Mouse (Mus musculus): ENCODE measurements around the gene Stk32b. TPM values are rescaled to one million over a fixed set of nuclear protein-coding genes. Genes with fewer than 3 reads are reported as not detected.

Stk32b gene
- polyA plus RNA-seq, 1 experiment from 2014 or later, result 0.85 TPM

DNA sequence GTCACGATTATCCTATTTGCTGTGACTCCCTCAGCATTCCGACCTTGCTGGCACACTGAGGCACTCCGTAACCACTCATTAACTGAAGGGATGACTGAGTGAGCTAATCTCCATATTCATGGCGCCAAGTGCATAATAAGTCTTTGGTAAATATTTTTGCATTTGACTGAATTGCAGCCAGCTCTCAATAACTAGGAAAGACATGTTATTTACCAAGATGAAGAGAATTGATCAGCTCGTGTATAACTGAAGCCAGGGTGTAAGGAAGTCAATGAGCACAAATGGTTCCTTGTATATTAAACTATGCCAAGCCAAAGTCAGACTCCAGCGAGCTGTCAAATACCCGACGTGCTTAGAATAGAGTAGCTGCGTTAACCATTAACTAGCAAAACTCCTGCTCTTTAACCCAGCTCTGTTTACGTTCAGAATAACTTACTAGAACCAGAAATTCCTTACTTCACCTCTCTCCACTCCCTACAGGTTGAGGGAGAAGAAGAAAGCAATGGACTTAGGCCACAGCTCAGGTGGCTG is 66.2 kb downstream of the Stk32b start:
- H3K4me1 ChIP-seq (ENCODE audit: control insufficient read depth, insufficient read depth, low read length), result no peaks in the 10 kb centered on the region
- no peak overlapping the region for H3K27ac ChIP-seq (replicated peaks; ENCODE audit: low read depth, low read length)
- H3K9me3 ChIP-seq (ENCODE audit: control insufficient read depth, low read length), result no peaks in the 10 kb centered on the region
- H3K4me2 ChIP-seq (ENCODE audit: low read depth, severe bottlenecking), result no peak overlapping the region
- WGBS, result 82% methylated on average over 10 of the region's 10 CpGs
- no peaks in the 10 kb centered on the region for H3K36me3 ChIP-seq (ENCODE audit: control insufficient read depth, insufficient read depth, low read length)
- no peak for ATAC-seq (ENCODE audit: insufficient number of reproducible peaks, low FRiP score, low TSS enrichment, low read depth)
- no peak overlapping the region for H3K4me3 ChIP-seq (ENCODE audit: low read depth, low read length)
- DNase-seq (ENCODE audit: low spot score), result no peak
- H3K27me3 ChIP-seq (ENCODE audit: control insufficient read depth, insufficient read depth, low read length), result no peaks in the 10 kb centered on the region
- no peak overlapping the region for H3K9ac ChIP-seq (ENCODE audit: low read length)

DNA sequence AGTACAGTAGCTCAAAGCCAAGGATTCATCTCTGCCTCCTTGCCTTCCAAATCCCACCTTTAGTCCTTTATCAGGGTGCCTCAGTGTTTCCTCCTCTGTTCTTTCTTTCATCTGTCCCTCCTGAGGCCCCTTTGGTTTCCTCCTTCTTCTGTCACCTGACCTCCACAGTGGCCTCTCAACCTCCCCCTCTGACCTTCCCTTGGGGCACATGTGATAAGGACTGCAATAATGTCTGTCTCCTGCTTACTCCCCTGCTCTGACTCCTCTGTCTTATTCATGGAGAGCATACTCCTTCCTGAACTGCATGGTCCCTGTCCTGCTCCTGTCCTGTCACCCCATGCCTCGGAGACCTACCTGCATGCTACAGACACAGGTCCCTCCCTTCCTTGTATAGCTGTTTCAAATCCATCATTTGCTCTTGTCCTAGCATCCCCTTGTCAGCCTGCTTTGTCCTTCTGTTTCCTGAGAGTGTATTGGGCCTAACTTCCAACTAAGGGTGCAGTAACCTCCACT is 66.8 kb downstream of the Stk32b start:
- DNase-seq (ENCODE audit: low spot score), result no peak
- WGBS, result 76% methylated on average over 1 of the region's 1 CpGs
- H3K36me3 ChIP-seq (ENCODE audit: control insufficient read depth, insufficient read depth, low read length), result no peaks in the 10 kb centered on the region
- no peak overlapping the region for H3K4me3 ChIP-seq (ENCODE audit: low read depth, low read length)
- ATAC-seq (ENCODE audit: insufficient number of reproducible peaks, low FRiP score, low TSS enrichment, low read depth), result no peak
- H3K4me2 ChIP-seq (ENCODE audit: low read depth, severe bottlenecking), result no peak overlapping the region
- no peaks in the 10 kb centered on the region for H3K27me3 ChIP-seq (ENCODE audit: control insufficient read depth, insufficient read depth, low read length)
- no peak overlapping the region for H3K27ac ChIP-seq (replicated peaks; ENCODE audit: low read depth, low read length)
- H3K9ac ChIP-seq (ENCODE audit: low read length), result no peak overlapping the region
- no peaks in the 10 kb centered on the region for H3K9me3 ChIP-seq (ENCODE audit: control insufficient read depth, low read length)
- H3K4me1 ChIP-seq (ENCODE audit: control insufficient read depth, insufficient read depth, low read length), result no peaks in the 10 kb centered on the region

DNA sequence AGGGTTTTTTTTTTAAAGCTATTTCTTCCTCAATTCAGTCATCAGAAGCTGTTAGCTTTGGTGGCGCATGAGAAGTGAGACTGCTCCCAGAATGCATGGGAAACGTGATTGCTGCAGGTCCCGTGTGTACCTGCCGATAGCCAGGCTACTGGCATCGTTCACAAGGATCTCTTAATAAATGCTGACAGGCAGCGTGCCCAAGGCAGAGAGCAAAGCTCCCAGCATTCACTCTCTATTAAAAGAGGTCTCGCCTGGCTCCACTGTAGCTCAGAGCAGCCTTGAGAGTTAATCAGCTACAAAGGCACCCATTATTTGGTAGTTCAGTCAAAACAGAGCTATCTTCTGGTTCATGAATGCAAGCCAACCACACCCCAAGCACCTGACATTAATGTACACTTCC is 72.9 kb downstream of the Stk32b start:
- H3K9me3 ChIP-seq (ENCODE audit: control insufficient read depth, low read length), result no peaks in the 10 kb centered on the region
- no peak for DNase-seq (ENCODE audit: low spot score)
- no peak overlapping the region for H3K4me2 ChIP-seq (ENCODE audit: low read depth, severe bottlenecking)
- no peaks in the 10 kb centered on the region for H3K27me3 ChIP-seq (ENCODE audit: control insufficient read depth, insufficient read depth, low read length)
- no peak overlapping the region for H3K27ac ChIP-seq (replicated peaks; ENCODE audit: low read depth, low read length)
- H3K9ac ChIP-seq (ENCODE audit: low read length), result no peak overlapping the region
- ATAC-seq (ENCODE audit: insufficient number of reproducible peaks, low FRiP score, low TSS enrichment, low read depth), result no peak
- no peak overlapping the region for H3K4me3 ChIP-seq (ENCODE audit: low read depth, low read length)
- no peaks in the 10 kb centered on the region for H3K4me1 ChIP-seq (ENCODE audit: control insufficient read depth, insufficient read depth, low read length)
- H3K36me3 ChIP-seq (ENCODE audit: control insufficient read depth, insufficient read depth, low read length), result no peaks in the 10 kb centered on the region
- 85% methylated on average over 7 of the region's 7 CpGs for WGBS

DNA sequence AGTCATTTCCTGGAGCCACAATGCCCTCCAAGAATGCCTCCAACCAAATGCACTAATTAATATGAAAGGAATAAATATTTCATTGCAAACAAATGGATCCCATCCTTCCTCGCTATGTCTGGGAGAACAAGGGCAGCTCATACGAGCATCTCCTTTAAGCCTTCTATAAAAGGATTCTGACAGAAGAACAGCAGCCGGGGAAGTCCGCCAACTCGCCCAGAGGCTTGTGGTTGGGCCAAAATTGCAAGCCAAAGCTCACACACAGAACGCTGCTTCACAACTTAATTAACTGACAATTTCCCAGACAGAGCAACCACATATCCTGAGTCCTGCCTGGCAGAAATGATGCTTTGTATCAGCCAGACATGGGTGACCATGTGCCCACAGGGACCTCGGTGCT is 74.5 kb downstream of the Stk32b start:
- H3K9ac ChIP-seq (ENCODE audit: low read length), result no peak overlapping the region
- H3K4me3 ChIP-seq (ENCODE audit: low read depth, low read length), result no peak overlapping the region
- DNase-seq (ENCODE audit: low spot score) (no peak), ATAC-seq (ENCODE audit: insufficient number of reproducible peaks, low FRiP score, low TSS enrichment, low read depth) (no peak)
- H3K27me3 ChIP-seq (ENCODE audit: control insufficient read depth, insufficient read depth, low read length), result no peaks in the 10 kb centered on the region
- 82% methylated on average over 7 of the region's 7 CpGs for WGBS
- no peak overlapping the region for H3K27ac ChIP-seq (replicated peaks; ENCODE audit: low read depth, low read length)
- no peaks in the 10 kb centered on the region for H3K4me1 ChIP-seq (ENCODE audit: control insufficient read depth, insufficient read depth, low read length)
- H3K9me3 ChIP-seq (ENCODE audit: control insufficient read depth, low read length), result no peaks in the 10 kb centered on the region
- no peak overlapping the region for H3K4me2 ChIP-seq (ENCODE audit: low read depth, severe bottlenecking)
- no peaks in the 10 kb centered on the region for H3K36me3 ChIP-seq (ENCODE audit: control insufficient read depth, insufficient read depth, low read length)

DNA sequence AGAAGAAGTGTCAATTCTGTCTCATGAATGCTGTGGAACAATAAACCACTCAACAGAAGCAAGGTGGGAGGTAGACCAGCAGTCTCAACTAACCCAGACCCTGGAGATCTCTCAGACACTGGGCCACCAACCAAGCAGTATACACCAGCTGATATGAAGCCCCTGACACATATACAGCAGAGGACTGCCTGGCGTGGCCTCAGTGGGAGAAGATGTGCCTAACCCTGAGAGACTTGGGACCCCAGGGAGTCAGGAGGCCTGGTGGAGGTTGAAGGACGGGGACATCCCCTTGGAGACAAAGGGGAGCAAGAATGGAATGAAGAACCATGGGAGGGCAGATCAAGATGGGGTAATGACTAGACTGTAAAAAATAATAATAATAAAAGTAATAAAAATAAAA is 82.2 kb downstream of the Stk32b start:
- H3K9ac ChIP-seq (ENCODE audit: low read length), result no peak overlapping the region
- ATAC-seq (ENCODE audit: insufficient number of reproducible peaks, low FRiP score, low TSS enrichment, low read depth) (no peak), DNase-seq (ENCODE audit: low spot score) (no peak)
- no peaks in the 10 kb centered on the region for H3K27me3 ChIP-seq (ENCODE audit: control insufficient read depth, insufficient read depth, low read length)
- H3K36me3 ChIP-seq (ENCODE audit: control insufficient read depth, insufficient read depth, low read length), result no peaks in the 10 kb centered on the region
- no peaks in the 10 kb centered on the region for H3K4me1 ChIP-seq (ENCODE audit: control insufficient read depth, insufficient read depth, low read length)
- H3K4me2 ChIP-seq (ENCODE audit: low read depth, severe bottlenecking), result no peak overlapping the region
- no peak overlapping the region for H3K4me3 ChIP-seq (ENCODE audit: low read depth, low read length)
- H3K27ac ChIP-seq (replicated peaks; ENCODE audit: low read depth, low read length), result no peak overlapping the region
- H3K9me3 ChIP-seq (ENCODE audit: control insufficient read depth, low read length), result no peaks in the 10 kb centered on the region
- WGBS, result 76% methylated on average over 2 of the region's 2 CpGs

DNA sequence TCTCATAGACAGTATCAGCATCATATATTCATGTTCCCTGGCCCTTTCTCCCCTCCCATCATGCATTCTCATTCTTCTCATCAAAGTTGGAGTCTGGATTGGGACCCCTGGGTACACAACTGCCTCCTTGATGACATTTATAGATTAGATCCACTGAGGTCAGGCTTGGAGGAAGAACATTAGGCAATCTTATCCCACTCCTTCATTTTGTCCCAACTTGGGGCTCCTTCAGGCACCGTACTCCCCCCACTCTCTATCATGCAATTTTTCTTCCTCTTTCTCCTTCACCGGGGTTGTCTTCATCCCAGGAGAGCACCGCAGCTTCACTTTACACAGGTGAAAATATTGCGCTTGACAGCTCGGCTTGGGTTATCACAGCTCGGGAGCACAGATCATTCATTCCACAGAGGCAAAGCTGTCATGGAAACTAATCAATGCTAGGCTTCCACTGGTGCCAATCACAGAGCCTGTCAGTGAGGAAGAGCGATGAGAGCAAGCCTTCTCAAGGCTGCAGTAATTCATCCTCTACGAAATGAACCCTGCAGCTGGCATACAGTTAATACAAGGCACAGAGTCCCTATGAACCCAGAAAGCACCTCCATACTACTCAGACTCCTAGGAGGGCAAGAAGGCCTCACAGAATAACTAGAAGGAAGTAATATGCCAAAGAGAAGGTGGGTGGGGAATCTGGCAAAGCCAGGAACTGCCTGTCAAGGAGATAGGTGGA is 89.4 kb downstream of the Stk32b start:
- no peak overlapping the region for H3K4me2 ChIP-seq (ENCODE audit: low read depth, severe bottlenecking)
- 86% methylated on average over 8 of the region's 8 CpGs for whole genome bisulfite sequencing
- no peaks in the 10 kb centered on the region for H3K36me3 ChIP-seq (ENCODE audit: control insufficient read depth, insufficient read depth, low read length)
- no peak overlapping the region for H3K9ac ChIP-seq (ENCODE audit: low read length)
- H3K4me3 ChIP-seq (ENCODE audit: low read depth, low read length), result no peak overlapping the region
- H3K27me3 ChIP-seq (ENCODE audit: control insufficient read depth, insufficient read depth, low read length), result no peaks in the 10 kb centered on the region
- no peaks in the 10 kb centered on the region for H3K9me3 ChIP-seq (ENCODE audit: control insufficient read depth, low read length)
- ATAC-seq (ENCODE audit: insufficient number of reproducible peaks, low FRiP score, low TSS enrichment, low read depth) (no peak), DNase-seq (ENCODE audit: low spot score) (no peak)
- no peak overlapping the region for H3K27ac ChIP-seq (replicated peaks; ENCODE audit: low read depth, low read length)
- no peaks in the 10 kb centered on the region for H3K4me1 ChIP-seq (ENCODE audit: control insufficient read depth, insufficient read depth, low read length)

DNA sequence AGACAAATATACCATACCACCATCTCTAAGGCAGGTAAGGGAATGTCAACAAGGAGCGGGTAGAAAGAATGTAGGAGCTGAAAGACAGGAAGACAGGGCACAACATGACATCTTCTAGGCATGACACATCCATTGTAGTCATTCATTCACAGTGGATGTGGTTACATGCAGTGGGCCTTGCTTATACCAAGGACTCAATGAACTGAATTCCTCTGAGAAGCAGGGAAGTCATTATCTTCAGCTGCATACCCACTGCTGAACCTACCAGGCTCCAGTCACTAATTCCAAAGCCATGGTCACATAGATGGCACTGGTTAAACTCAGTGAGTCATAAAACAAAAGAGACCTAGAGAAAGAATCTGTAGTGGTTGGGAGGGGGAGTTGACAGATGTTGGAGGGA is 105.1 kb downstream of the Stk32b start:
- no peak overlapping the region for H3K27ac ChIP-seq (replicated peaks; ENCODE audit: low read depth, low read length)
- H3K9ac ChIP-seq (ENCODE audit: low read length), result no peak overlapping the region
- H3K9me3 ChIP-seq (ENCODE audit: control insufficient read depth, low read length), result no peaks in the 10 kb centered on the region
- H3K4me2 ChIP-seq (ENCODE audit: low read depth, severe bottlenecking), result no peak overlapping the region
- ATAC-seq (ENCODE audit: insufficient number of reproducible peaks, low FRiP score, low TSS enrichment, low read depth) (no peak), DNase-seq (ENCODE audit: low spot score) (no peak)
- no peaks in the 10 kb centered on the region for H3K36me3 ChIP-seq (ENCODE audit: control insufficient read depth, insufficient read depth, low read length)
- H3K4me1 ChIP-seq (ENCODE audit: control insufficient read depth, insufficient read depth, low read length), result no peaks in the 10 kb centered on the region
- H3K27me3 ChIP-seq (ENCODE audit: control insufficient read depth, insufficient read depth, low read length), result no peaks in the 10 kb centered on the region
- 92% methylated on average over 1 of the region's 1 CpGs for WGBS
- H3K4me3 ChIP-seq (ENCODE audit: low read depth, low read length), result no peak overlapping the region

DNA sequence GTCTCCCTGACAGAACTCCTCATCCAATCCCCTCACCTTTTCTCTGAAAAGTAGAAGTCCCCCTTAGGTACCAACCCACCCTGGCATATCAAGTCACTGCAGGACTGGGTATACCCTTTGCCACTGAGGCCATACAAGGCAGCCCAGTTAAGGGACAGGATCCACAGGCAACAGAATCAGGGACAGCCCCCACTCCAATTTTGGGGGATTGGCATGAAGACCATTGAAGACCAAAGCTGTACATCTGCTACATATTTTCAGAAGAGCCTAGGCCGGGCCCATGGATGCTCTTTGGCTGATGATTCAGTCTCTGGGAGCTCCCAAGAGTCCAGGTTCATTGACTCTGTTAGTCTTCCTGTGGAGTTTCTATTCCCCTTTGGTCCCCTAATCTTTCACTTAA is 117.4 kb downstream of the Stk32b start:
- no peaks in the 10 kb centered on the region for H3K4me1 ChIP-seq (ENCODE audit: control insufficient read depth, insufficient read depth, low read length)
- no peaks in the 10 kb centered on the region for H3K27me3 ChIP-seq (ENCODE audit: control insufficient read depth, insufficient read depth, low read length)
- H3K36me3 ChIP-seq (ENCODE audit: control insufficient read depth, insufficient read depth, low read length), result no peaks in the 10 kb centered on the region
- no peak overlapping the region for H3K4me2 ChIP-seq (ENCODE audit: low read depth, severe bottlenecking)
- no peak for DNase-seq (ENCODE audit: low spot score)
- no peak overlapping the region for H3K9ac ChIP-seq (ENCODE audit: low read length)
- no peaks in the 10 kb centered on the region for H3K9me3 ChIP-seq (ENCODE audit: control insufficient read depth, low read length)
- no peak overlapping the region for H3K27ac ChIP-seq (replicated peaks; ENCODE audit: low read depth, low read length)
- no peak overlapping the region for H3K4me3 ChIP-seq (ENCODE audit: low read depth, low read length)
- ATAC-seq (ENCODE audit: insufficient number of reproducible peaks, low FRiP score, low TSS enrichment, low read depth), result no peak
- WGBS, result 65% methylated on average over 1 of the region's 1 CpGs

DNA sequence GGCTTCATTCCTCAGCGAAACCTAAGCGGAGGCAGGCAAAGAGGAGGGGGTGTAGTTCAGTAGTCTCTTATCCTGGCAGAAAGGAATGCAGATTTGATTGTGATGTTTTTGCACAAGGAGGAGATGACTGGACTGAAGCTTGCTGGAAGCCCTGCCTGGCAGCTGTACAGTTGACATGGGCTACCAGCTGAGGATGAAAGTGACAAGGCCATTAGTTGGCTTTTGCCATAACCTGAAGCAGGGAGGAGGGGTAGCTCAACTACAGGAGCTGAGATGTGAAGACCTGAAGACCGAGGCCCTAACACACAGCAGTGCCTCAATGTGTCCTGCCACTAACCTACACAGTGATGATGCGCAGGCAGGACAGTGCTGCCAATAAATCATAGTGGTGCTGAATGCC is 118.7 kb downstream of the Stk32b start:
- no peak for ATAC-seq (ENCODE audit: insufficient number of reproducible peaks, low FRiP score, low TSS enrichment, low read depth)
- Histone ChIP-seq H3K27me3 (ENCODE audit: control insufficient read depth, insufficient read depth, low read length) (no peaks in the 10 kb centered on the region), H3K4me3 (ENCODE audit: low read depth, low read length) (no peak overlapping the region), H3K9ac (ENCODE audit: low read length) (no peak overlapping the region), H3K27ac (replicated peaks; ENCODE audit: low read depth, low read length) (no peak overlapping the region), H3K36me3 (ENCODE audit: control insufficient read depth, insufficient read depth, low read length) (no peaks in the 10 kb centered on the region), H3K9me3 (ENCODE audit: control insufficient read depth, low read length) (no peaks in the 10 kb centered on the region), H3K4me2 (ENCODE audit: low read depth, severe bottlenecking) (no peak overlapping the region), H3K4me1 (ENCODE audit: control insufficient read depth, insufficient read depth, low read length) (no peaks in the 10 kb centered on the region)
- 92% methylated on average over 4 of the region's 4 CpGs for WGBS
- no peak for DNase-seq (ENCODE audit: low spot score)

Data from limb, embryonic 11.5 days (tissue).